In genomic region chr1:59376021-59376548, GRCm38 (mm10) we compare ENCODE assay signal across 11 mouse cellular contexts.
A peak's percentile ranks its signal among the peaks of the same experiment; 100 is the strongest.
DNase-seq lines count a peak whose midpoint lies in the region; ATAC-seq and TF ChIP-seq lines count a peak whose summit lies in the region.
"Had no signal": no experiment of that assay in that cellular context is flagged by ENCODE, and none has a peak within 500 bp of the region (broad histone marks: within the 10 kb centered on the region; RNA-seq: fewer than 3 reads in every experiment).

No protein-coding gene starts in this region.

- H3K36me3 ChIP-seq in E14TG2a.4 (ENCODE audit: insufficient read depth, low read length) (0 out of 2 replicates have a peak, but pooled peaks cover 3% of the 10 kb centered on the region), MEL (ENCODE audit: control insufficient read depth in 1 of 2, insufficient read depth in 2 of 2, low read length in 2 of 2) (peaks cover 0 to 20% of the 10 kb centered on the region in 2 experiments; a peak in 2 of 4 replicates)
- no peaks in the 10 kb centered on the region for H3K36me3 ChIP-seq in midbrain, embryonic 11.5 days (ENCODE audit: control insufficient read depth, insufficient read depth, low read length)
- H3K36me3 ChIP-seq: liver, embryonic 13.5 days had no signal

- no peak for DNase-seq in MEL (ENCODE audit: low read depth, low spot score)
- DNase-seq in forelimb bud, embryonic 11.5 days (ENCODE audit: low read depth, low spot score), result peak; percentile 51
- DNase-seq in midbrain, embryonic 11.5 days (ENCODE audit: low spot score, missing footprints), result peak; percentile 85
- no peak for DNase-seq in layer of hippocampus, adult 2 months (ENCODE audit: low spot score in 2 of 2)
- no peak for DNase-seq in B cell, adult 2 months
- DNase-seq in spleen, postnatal 14 days (ENCODE audit: low spot score in 2 of 2), result no peak
- DNase-seq in left cerebral cortex, adult 18-20 months (ENCODE audit: low spot score in 2 of 2), result no peak
- DNase-seq: gastrocnemius, postnatal 10 days; liver, embryonic 13.5 days had no signal

- TF ChIP-seq POLR2A in MEL (IDR thresholded peaks at IDR 0.05; ENCODE audit: control insufficient read depth in 1 of 2, insufficient read depth in 1 of 2, low read depth in 1 of 2, low read length in 2 of 2, poor library complexity in 1 of 2), result no peak

- TF ChIP-seq CTCF in E14TG2a.4 (conservative IDR thresholded peaks at IDR 0.05; ENCODE audit: low read length) (no peak), MEL (IDR thresholded peaks at IDR 0.05 in 2 of 3, conservative IDR thresholded peaks at IDR 0.05 in 1 of 3; ENCODE audit: control insufficient read depth in 1 of 3, insufficient read depth in 1 of 3, low read depth in 2 of 3, low read length in 3 of 3, poor library complexity in 1 of 3, severe bottlenecking in 1 of 3) (no peak)
- TF ChIP-seq CTCF in layer of hippocampus, adult 2 months (conservative IDR thresholded peaks at IDR 0.05), result no peak

- ATAC-seq in midbrain, embryonic 11.5 days (ENCODE audit: low FRiP score), result peak; percentile 70
- ATAC-seq: Patski had no signal

- H3K27me3 ChIP-seq in E14TG2a.4 (ENCODE audit: insufficient read depth, low read length), result no peaks in the 10 kb centered on the region
- no peaks in the 10 kb centered on the region for H3K27me3 ChIP-seq in MEL (ENCODE audit: control insufficient read depth in 1 of 2, insufficient read depth in 2 of 2, low read length in 2 of 2)
- H3K27me3 ChIP-seq in midbrain, embryonic 11.5 days (ENCODE audit: control insufficient read depth, insufficient read depth, low read length), result no peaks in the 10 kb centered on the region
- H3K27me3 ChIP-seq: liver, embryonic 13.5 days; Patski had no signal

- H3K9ac ChIP-seq in MEL (ENCODE audit: control insufficient read depth, low read depth, low read length, poor library complexity, severe bottlenecking), result no peak overlapping the region
- no peak overlapping the region for H3K9ac ChIP-seq in midbrain, embryonic 11.5 days (ENCODE audit: low read length)
- H3K9ac ChIP-seq: liver, embryonic 13.5 days had no signal

- TF ChIP-seq RAD21 in MEL (IDR thresholded peaks at IDR 0.05; ENCODE audit: low read depth, low read length), result no peak

- no peak for TF ChIP-seq EP300 in MEL (IDR thresholded peaks at IDR 0.05; ENCODE audit: low read depth in 1 of 2, low read length in 2 of 2)

- peak overlapping the region; percentile 78; the same call in 1 of the 2 replicates for H3K27ac ChIP-seq in MEL (ENCODE audit: control insufficient read depth, low read depth, low read length)
- no peak overlapping the region for H3K27ac ChIP-seq in midbrain, embryonic 11.5 days (ENCODE audit: low read depth, low read length)
- no peak overlapping the region for H3K27ac ChIP-seq in layer of hippocampus, adult 2 months
- H3K27ac ChIP-seq: liver, embryonic 13.5 days had no signal

- H3K4me3 ChIP-seq in E14TG2a.4 (replicated peaks; ENCODE audit: low read length) (peak overlapping the region; percentile 54), MEL (ENCODE audit: control insufficient read depth in 1 of 2, insufficient read depth in 1 of 2, low read depth in 2 of 2, low read length in 2 of 2) (no peak overlapping the region)
- H3K4me3 ChIP-seq in midbrain, embryonic 11.5 days (ENCODE audit: low read depth, low read length), result no peak overlapping the region
- H3K4me3 ChIP-seq in layer of hippocampus, adult 2 months, result no peak overlapping the region
- H3K4me3 ChIP-seq: liver, embryonic 13.5 days had no signal

- H3K9me3 ChIP-seq in E14TG2a.4 (ENCODE audit: low read length), result peaks cover 8% of the 10 kb centered on the region; the same call in 1 of the 2 replicates
- H3K9me3 ChIP-seq in MEL (replicated peaks; ENCODE audit: insufficient read depth, low read length), result no peaks in the 10 kb centered on the region
- no peaks in the 10 kb centered on the region for H3K9me3 ChIP-seq in midbrain, embryonic 11.5 days (ENCODE audit: control insufficient read depth, low read length)
- H3K9me3 ChIP-seq: liver, embryonic 13.5 days had no signal

- peak overlapping the region; percentile 17; the same call in 1 of the 2 replicates for H3K4me2 ChIP-seq in midbrain, embryonic 11.5 days
- H3K4me2 ChIP-seq: liver, embryonic 13.5 days had no signal

- H3K79me2 ChIP-seq in MEL (ENCODE audit: control insufficient read depth, insufficient read depth, low read length, poor library complexity), result no peaks in the 10 kb centered on the region

- H3K4me1 ChIP-seq in E14TG2a.4 (replicated peaks; ENCODE audit: low read depth, low read length) (peaks cover 55% of the 10 kb centered on the region), MEL (ENCODE audit: control insufficient read depth in 1 of 2, insufficient read depth in 2 of 2, low read length in 2 of 2) (peaks cover 13 to 23% of the 10 kb centered on the region in 2 experiments)
- peaks cover 9% of the 10 kb centered on the region for H3K4me1 ChIP-seq in midbrain, embryonic 11.5 days (ENCODE audit: control insufficient read depth, insufficient read depth, low read length)

- WGBS in midbrain, embryonic 11.5 days, result 4% methylated on average over 13 of the region's 13 CpGs

TF ChIP-seq in MEL, 35 proteins besides CTCF, POLR2A, EP300 and RAD21:
- TF ChIP-seq KAT2A (conservative IDR thresholded peaks at IDR 0.05; ENCODE audit: low read depth, low read length), result no peak
- no peak for TF ChIP-seq MEF2A (IDR thresholded peaks at IDR 0.05; ENCODE audit: extremely low read depth, insufficient replicate concordance, low read depth, low read length, poor library complexity, severe bottlenecking)
- TF ChIP-seq CHD2 (IDR thresholded peaks at IDR 0.05; ENCODE audit: low read length), result no peak
- no peak for TF ChIP-seq MAZ (IDR thresholded peaks at IDR 0.05; ENCODE audit: low read depth, low read length)
- TF ChIP-seq UBTF (IDR thresholded peaks at IDR 0.05; ENCODE audit: borderline replicate concordance, insufficient read depth, low read depth, low read length), result no peak
- TF ChIP-seq USF1 (IDR thresholded peaks at IDR 0.05; ENCODE audit: low read depth, low read length), result no peak
- no peak for TF ChIP-seq GABPA (IDR thresholded peaks at IDR 0.05; ENCODE audit: low read depth, low read length)
- no peak for TF ChIP-seq ETS1 (IDR thresholded peaks at IDR 0.05; ENCODE audit: low read depth, low read length)
- no peak for TF ChIP-seq ZC3H11A (IDR thresholded peaks at IDR 0.05; ENCODE audit: low read depth, low read length)
- TF ChIP-seq TCF12 (IDR thresholded peaks at IDR 0.05; ENCODE audit: low read depth, low read length), result no peak
- TF ChIP-seq MYC (IDR thresholded peaks at IDR 0.05; ENCODE audit: low read depth, low read length), result no peak
- no peak for TF ChIP-seq TBP (IDR thresholded peaks at IDR 0.05; ENCODE audit: low read depth, low read length)
- TF ChIP-seq USF2 (IDR thresholded peaks at IDR 0.05; ENCODE audit: borderline replicate concordance in 1 of 2, insufficient read depth in 1 of 2, low read depth in 1 of 2, low read length in 2 of 2), result no peak
- no peak for TF ChIP-seq MAFK (IDR thresholded peaks at IDR 0.05; ENCODE audit: borderline replicate concordance, low read depth, low read length)
- no peak for TF ChIP-seq E2F4 (IDR thresholded peaks at IDR 0.05; ENCODE audit: borderline replicate concordance, low read depth, low read length)
- no peak for TF ChIP-seq POLR2AphosphoS2 (IDR thresholded peaks at IDR 0.05; ENCODE audit: low read length)

Comparison
In these comparisons a context has a peak if more than half of its experiments do, and no peak if none do; other contexts are left out.
1. DNase-seq: peak in forelimb bud, embryonic 11.5 days (single experiment) and midbrain, embryonic 11.5 days (single experiment); none in MEL (single experiment), layer of hippocampus, adult 2 months (0 of 2), B cell, adult 2 months (0 of 2), spleen, postnatal 14 days (0 of 2) and left cerebral cortex, adult 18-20 months (0 of 2).